Mouse (Mus musculus): ENCODE data around the gene Kirrel2. TPM values are rescaled to one million over a fixed set of nuclear protein-coding genes. Genes with fewer than 3 reads are reported as not detected.

The Kirrel2 gene
- polyA plus RNA-seq, 1 experiment from 2014 or later, result 1.1 TPM

- peaks cover 8% of the 10 kb centered on the region for H3K4me1 ChIP-seq (ENCODE audit: control insufficient read depth, insufficient read depth, low read length)
- H3K27me3 ChIP-seq (replicated peaks; ENCODE audit: control insufficient read depth, insufficient read depth, low read length), result peaks cover 3% of the 10 kb centered on the region
- 75% methylated on average over 13 of the region's 13 CpGs for WGBS
- no peaks in the 10 kb centered on the region for H3K9me3 ChIP-seq (ENCODE audit: control insufficient read depth, low read length)
- no peaks in the 10 kb centered on the region for H3K36me3 ChIP-seq (ENCODE audit: control insufficient read depth, insufficient read depth, low read length)
- H3K4me2 ChIP-seq (ENCODE audit: low read depth, low read length), result no peak overlapping the region
- no peak overlapping the region for H3K9ac ChIP-seq (ENCODE audit: low read depth, low read length)
- H3K27ac ChIP-seq (ENCODE audit: low read length), result no peak overlapping the region
- H3K4me3 ChIP-seq (ENCODE audit: low read length), result no peak overlapping the region
- ATAC-seq, result no peak
Observed at GRCm38 (mm10) chr7:30439734-30440133, 17.8 kb downstream of the Kirrel2 start.

- no peak overlapping the region for H3K27ac ChIP-seq (ENCODE audit: low read length)
- no peaks in the 10 kb centered on the region for H3K36me3 ChIP-seq (ENCODE audit: control insufficient read depth, insufficient read depth, low read length)
- no peaks in the 10 kb centered on the region for H3K9me3 ChIP-seq (ENCODE audit: control insufficient read depth, low read length)
- no peak overlapping the region for H3K9ac ChIP-seq (ENCODE audit: low read depth, low read length)
- H3K27me3 ChIP-seq (replicated peaks; ENCODE audit: control insufficient read depth, insufficient read depth, low read length), result peaks cover 2% of the 10 kb centered on the region; the same call in 1 of the 2 replicates
- no peak overlapping the region for H3K4me2 ChIP-seq (ENCODE audit: low read depth, low read length)
- no peak for ATAC-seq
- 24% methylated on average over 10 of the region's 10 CpGs for WGBS
- no peaks in the 10 kb centered on the region for H3K4me1 ChIP-seq (ENCODE audit: control insufficient read depth, insufficient read depth, low read length)
- no peak overlapping the region for H3K4me3 ChIP-seq (ENCODE audit: low read length)
Observed at GRCm38 (mm10) chr7:30436879-30437278, 20.6 kb downstream of the Kirrel2 start.

GRCm38 (mm10) chr7:30435156-30435555, 22.3 kb downstream of the Kirrel2 start:
- H3K9ac ChIP-seq (ENCODE audit: low read depth, low read length), result no peak overlapping the region
- no peaks in the 10 kb centered on the region for H3K9me3 ChIP-seq (ENCODE audit: control insufficient read depth, low read length)
- no peak overlapping the region for H3K4me3 ChIP-seq (ENCODE audit: low read length)
- no peaks in the 10 kb centered on the region for H3K36me3 ChIP-seq (ENCODE audit: control insufficient read depth, insufficient read depth, low read length)
- H3K4me1 ChIP-seq (ENCODE audit: control insufficient read depth, insufficient read depth, low read length), result no peaks in the 10 kb centered on the region
- ATAC-seq, result no peak
- no peak overlapping the region for H3K4me2 ChIP-seq (ENCODE audit: low read depth, low read length)
- no peak overlapping the region for H3K27ac ChIP-seq (ENCODE audit: low read length)
- H3K27me3 ChIP-seq (replicated peaks; ENCODE audit: control insufficient read depth, insufficient read depth, low read length), result peaks cover 2% of the 10 kb centered on the region; the same call in 1 of the 2 replicates
- WGBS, result 46% methylated on average over 9 of the region's 9 CpGs

- ATAC-seq, result no peak
- Histone ChIP-seq H3K27ac (ENCODE audit: low read length) (no peak overlapping the region), H3K4me1 (ENCODE audit: control insufficient read depth, insufficient read depth, low read length) (no peaks in the 10 kb centered on the region), H3K36me3 (ENCODE audit: control insufficient read depth, insufficient read depth, low read length) (no peaks in the 10 kb centered on the region), H3K4me3 (ENCODE audit: low read length) (no peak overlapping the region), H3K9ac (ENCODE audit: low read depth, low read length) (no peak overlapping the region), H3K4me2 (ENCODE audit: low read depth, low read length) (no peak overlapping the region), H3K27me3 (replicated peaks; ENCODE audit: control insufficient read depth, insufficient read depth, low read length) (peaks cover 2% of the 10 kb centered on the region; the same call in 1 of the 2 replicates), H3K9me3 (ENCODE audit: control insufficient read depth, low read length) (no peaks in the 10 kb centered on the region)
- WGBS, result 69% methylated on average over 10 of the region's 10 CpGs
Observed at GRCm38 (mm10) chr7:30434701-30435100, 22.8 kb downstream of the Kirrel2 start.

- H3K9ac ChIP-seq (ENCODE audit: low read depth, low read length), result no peak overlapping the region
- H3K9me3 ChIP-seq (ENCODE audit: control insufficient read depth, low read length), result no peaks in the 10 kb centered on the region
- no peak overlapping the region for H3K4me2 ChIP-seq (ENCODE audit: low read depth, low read length)
- no peaks in the 10 kb centered on the region for H3K4me1 ChIP-seq (ENCODE audit: control insufficient read depth, insufficient read depth, low read length)
- no peak for ATAC-seq
- H3K36me3 ChIP-seq (ENCODE audit: control insufficient read depth, insufficient read depth, low read length), result no peaks in the 10 kb centered on the region
- H3K27me3 ChIP-seq (replicated peaks; ENCODE audit: control insufficient read depth, insufficient read depth, low read length), result peaks cover 2% of the 10 kb centered on the region; the same call in 1 of the 2 replicates
- WGBS, result 2% methylated on average over 10 of the region's 10 CpGs
- no peak overlapping the region for H3K4me3 ChIP-seq (ENCODE audit: low read length)
- no peak overlapping the region for H3K27ac ChIP-seq (ENCODE audit: low read length)
Observed at GRCm38 (mm10) chr7:30434238-30434637, 23.3 kb downstream of the Kirrel2 start.

- H3K4me1 ChIP-seq (ENCODE audit: control insufficient read depth, insufficient read depth, low read length), result no peaks in the 10 kb centered on the region
- no peak overlapping the region for H3K4me3 ChIP-seq (ENCODE audit: low read length)
- H3K4me2 ChIP-seq (ENCODE audit: low read depth, low read length), result no peak overlapping the region
- H3K36me3 ChIP-seq (ENCODE audit: control insufficient read depth, insufficient read depth, low read length), result peaks cover 3% of the 10 kb centered on the region; the same call in 1 of the 2 replicates
- H3K9ac ChIP-seq (ENCODE audit: low read depth, low read length), result no peak overlapping the region
- no peak overlapping the region for H3K27ac ChIP-seq (ENCODE audit: low read length)
- 4% methylated on average over 3 of the region's 3 CpGs for WGBS
- no peak for ATAC-seq
- H3K27me3 ChIP-seq (replicated peaks; ENCODE audit: control insufficient read depth, insufficient read depth, low read length), result peaks cover 2% of the 10 kb centered on the region; the same call in 1 of the 2 replicates
- H3K9me3 ChIP-seq (ENCODE audit: control insufficient read depth, low read length), result no peaks in the 10 kb centered on the region
Observed at GRCm38 (mm10) chr7:30431793-30432192, 25.7 kb downstream of the Kirrel2 start.

GRCm38 (mm10) chr7:30430191-30430590, 27.3 kb downstream of the Kirrel2 start:
- Histone ChIP-seq H3K9me3 (ENCODE audit: control insufficient read depth, low read length) (no peaks in the 10 kb centered on the region), H3K27ac (ENCODE audit: low read length) (no peak overlapping the region)

GRCm38 (mm10) chr7:30429327-30429726, 28.2 kb downstream of the Kirrel2 start:
- no peaks in the 10 kb centered on the region for H3K27me3 ChIP-seq (replicated peaks; ENCODE audit: control insufficient read depth, insufficient read depth, low read length)
- ATAC-seq, result no peak
- H3K4me3 ChIP-seq (ENCODE audit: low read length), result no peak overlapping the region
- no peaks in the 10 kb centered on the region for H3K4me1 ChIP-seq (ENCODE audit: control insufficient read depth, insufficient read depth, low read length)
- H3K4me2 ChIP-seq (ENCODE audit: low read depth, low read length), result no peak overlapping the region
- H3K36me3 ChIP-seq (ENCODE audit: control insufficient read depth, insufficient read depth, low read length), result peaks cover 9% of the 10 kb centered on the region
- H3K9me3 ChIP-seq (ENCODE audit: control insufficient read depth, low read length), result no peaks in the 10 kb centered on the region
- no peak overlapping the region for H3K9ac ChIP-seq (ENCODE audit: low read depth, low read length)
- H3K27ac ChIP-seq (ENCODE audit: low read length), result no peak overlapping the region

More at GRCm38 (mm10) chr7:30430191-30430590, 27.3 kb downstream of the Kirrel2 start:
- Histone ChIP-seq H3K4me2 (ENCODE audit: low read depth, low read length) (no peak overlapping the region), H3K36me3 (ENCODE audit: control insufficient read depth, insufficient read depth, low read length) (peaks cover 9% of the 10 kb centered on the region), H3K4me3 (ENCODE audit: low read length) (no peak overlapping the region), H3K4me1 (ENCODE audit: control insufficient read depth, insufficient read depth, low read length) (no peaks in the 10 kb centered on the region), H3K27me3 (replicated peaks; ENCODE audit: control insufficient read depth, insufficient read depth, low read length) (no peaks in the 10 kb centered on the region), H3K9ac (ENCODE audit: low read depth, low read length) (no peak overlapping the region)
- 43% methylated on average over 2 of the region's 2 CpGs for WGBS
- ATAC-seq, result no peak

GRCm38 (mm10) chr7:30423071-30423641, 34.3 kb downstream of the Kirrel2 start:
- peak overlapping the region; percentile 90 for H3K4me2 ChIP-seq (ENCODE audit: low read depth, low read length)
- no peaks in the 10 kb centered on the region for H3K27me3 ChIP-seq (replicated peaks; ENCODE audit: control insufficient read depth, insufficient read depth, low read length)
- peaks cover 9% of the 10 kb centered on the region; the same call in 1 of the 2 replicates for H3K4me1 ChIP-seq (ENCODE audit: control insufficient read depth, insufficient read depth, low read length)
- 36% methylated on average over 23 of the region's 23 CpGs for WGBS
- H3K9me3 ChIP-seq (ENCODE audit: control insufficient read depth, low read length), result no peaks in the 10 kb centered on the region
- ATAC-seq, result no peak
- H3K27ac ChIP-seq (ENCODE audit: low read length), result 0 out of 2 replicates have a peak overlapping the region, but pooled peaks have one; percentile 54
- peak overlapping the region; percentile 59 for H3K9ac ChIP-seq (ENCODE audit: low read depth, low read length)
- peak overlapping the region; percentile 63 for H3K4me3 ChIP-seq (ENCODE audit: low read length)
- peaks cover 9% of the 10 kb centered on the region for H3K36me3 ChIP-seq (ENCODE audit: control insufficient read depth, insufficient read depth, low read length)

- peak overlapping the region; percentile 90 for H3K4me2 ChIP-seq (ENCODE audit: low read depth, low read length)
- peak; percentile 41 for ATAC-seq
- 10% methylated on average over 9 of the region's 9 CpGs for WGBS
- H3K27ac ChIP-seq (ENCODE audit: low read length), result peak overlapping the region; percentile 54
- H3K9ac ChIP-seq (ENCODE audit: low read depth, low read length), result peak overlapping the region; percentile 59
- no peaks in the 10 kb centered on the region for H3K27me3 ChIP-seq (replicated peaks; ENCODE audit: control insufficient read depth, insufficient read depth, low read length)
- H3K9me3 ChIP-seq (ENCODE audit: control insufficient read depth, low read length), result no peaks in the 10 kb centered on the region
- H3K4me3 ChIP-seq (ENCODE audit: low read length), result peak overlapping the region; percentile 63
- peaks cover 9% of the 10 kb centered on the region; the same call in 1 of the 2 replicates for H3K4me1 ChIP-seq (ENCODE audit: control insufficient read depth, insufficient read depth, low read length)
- peaks cover 9% of the 10 kb centered on the region for H3K36me3 ChIP-seq (ENCODE audit: control insufficient read depth, insufficient read depth, low read length)
Observed at GRCm38 (mm10) chr7:30422560-30422959, 34.9 kb downstream of the Kirrel2 start.
